Mouse (Mus musculus): Measurements from ENCODE around the gene Stom. TPM values are rescaled to one million over a fixed set of nuclear protein-coding genes. Genes with fewer than 3 reads are reported as not detected.
A peak's percentile ranks its signal among the peaks of the same experiment; 100 is the strongest.

Gene Stom
- polyA plus RNA-seq, 1 experiment from 2014 or later: 9.7 TPM

DNA sequence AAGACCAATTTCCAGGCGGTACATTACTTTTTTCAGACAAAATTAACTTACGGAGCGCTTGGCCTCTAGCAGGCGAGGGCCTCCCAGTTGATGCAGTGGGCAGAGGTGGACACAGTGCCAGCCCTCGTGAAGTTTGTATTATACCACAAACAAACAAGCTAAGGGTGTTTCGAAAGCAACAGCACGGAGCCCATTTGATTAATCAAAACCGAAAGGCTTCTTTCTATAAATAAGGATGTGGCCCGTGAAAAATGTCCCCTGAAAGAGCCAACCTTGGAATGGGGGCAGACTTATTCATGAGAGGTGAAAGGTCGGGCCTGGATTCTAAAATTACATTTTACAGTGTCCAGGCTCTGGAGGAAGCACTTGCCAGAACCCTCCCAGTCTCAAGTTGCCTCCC lies 643 bp upstream of the Stom start:
- no peaks in the 10 kb centered on the region; the same call in 1 of the 2 replicates for H3K27me3 ChIP-seq
- no peak overlapping the region for H3K27ac ChIP-seq
- peaks cover 20% of the 10 kb centered on the region for H3K4me1 ChIP-seq (replicated peaks)
- 49% methylated on average over 10 of the region's 10 CpGs for WGBS
- H3K9ac ChIP-seq (replicated peaks): peak overlapping the region; percentile 76
- H3K4me2 ChIP-seq (replicated peaks): peak overlapping the region; percentile 98
- 0 out of 2 replicates have a peak, but pooled peaks have one; percentile 10 for ATAC-seq
- no peaks in the 10 kb centered on the region for H3K36me3 ChIP-seq
- no peaks in the 10 kb centered on the region for H3K9me3 ChIP-seq
- H3K4me3 ChIP-seq (replicated peaks): peak overlapping the region; percentile 74

DNA sequence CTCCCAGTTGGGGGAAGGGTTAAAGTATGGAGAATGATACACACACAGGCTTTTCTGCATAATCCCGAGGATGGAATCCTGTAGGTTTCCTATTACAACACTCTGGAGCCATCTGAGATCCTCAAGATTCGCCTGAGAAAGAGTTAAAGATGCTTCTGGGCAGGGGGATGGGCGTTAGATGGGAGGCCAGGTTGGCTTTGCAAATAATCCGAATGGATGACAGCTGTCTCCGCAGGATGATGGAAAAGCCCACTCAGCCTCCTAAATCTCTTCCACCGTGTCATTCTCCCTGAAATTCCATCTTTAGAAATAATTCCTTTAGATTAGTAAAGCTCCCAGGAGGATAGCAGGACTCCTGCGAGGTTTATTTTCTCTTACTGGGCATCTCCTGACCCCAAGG lies 1.2 kb downstream of the Stom start:
- H3K4me3 ChIP-seq (replicated peaks): peak overlapping the region; percentile 74
- H3K9ac ChIP-seq (replicated peaks): peak overlapping the region; percentile 76; the same call in 1 of the 2 replicates

DNA sequence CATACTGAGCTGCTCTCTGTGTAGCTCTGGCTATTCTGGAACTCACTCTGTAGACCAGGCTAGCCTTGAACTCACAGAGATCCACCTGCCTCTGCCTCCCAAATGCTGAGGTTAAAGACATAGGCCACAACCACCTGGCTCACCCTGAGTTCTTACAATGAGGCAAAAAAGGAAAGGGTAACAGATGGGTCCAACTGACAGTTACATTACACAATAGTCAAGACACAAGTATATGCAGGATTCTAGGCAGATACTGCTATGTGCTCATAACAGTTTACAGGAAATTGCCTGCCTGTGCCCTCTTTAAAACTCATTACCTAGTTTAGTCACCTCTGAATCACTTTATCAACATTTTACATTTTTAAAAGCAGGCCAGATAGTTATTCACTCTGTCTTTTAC lies 3.1 kb downstream of the Stom start:
- Histone ChIP-seq H3K27me3 (peaks cover 4% of the 10 kb centered on the region; the same call in 1 of the 2 replicates), H3K36me3 (no peaks in the 10 kb centered on the region), H3K27ac (no peak overlapping the region), H3K4me3 (replicated peaks) (no peak overlapping the region), H3K4me2 (replicated peaks) (no peak overlapping the region), H3K4me1 (replicated peaks) (peaks cover 20% of the 10 kb centered on the region), H3K9me3 (no peaks in the 10 kb centered on the region), H3K9ac (replicated peaks) (no peak overlapping the region)
- ATAC-seq: no peak

More for the DNA sequence above, 1.2 kb downstream of the Stom start:
- H3K4me2 ChIP-seq (replicated peaks): peak overlapping the region; percentile 98
- no peak for ATAC-seq
- peaks cover 20% of the 10 kb centered on the region for H3K4me1 ChIP-seq (replicated peaks)
- H3K27me3 ChIP-seq: no peaks in the 10 kb centered on the region; the same call in 1 of the 2 replicates
- no peak overlapping the region for H3K27ac ChIP-seq
- H3K9me3 ChIP-seq: no peaks in the 10 kb centered on the region
- 2% methylated on average over 7 of the region's 7 CpGs for WGBS
- H3K36me3 ChIP-seq: no peaks in the 10 kb centered on the region

DNA sequence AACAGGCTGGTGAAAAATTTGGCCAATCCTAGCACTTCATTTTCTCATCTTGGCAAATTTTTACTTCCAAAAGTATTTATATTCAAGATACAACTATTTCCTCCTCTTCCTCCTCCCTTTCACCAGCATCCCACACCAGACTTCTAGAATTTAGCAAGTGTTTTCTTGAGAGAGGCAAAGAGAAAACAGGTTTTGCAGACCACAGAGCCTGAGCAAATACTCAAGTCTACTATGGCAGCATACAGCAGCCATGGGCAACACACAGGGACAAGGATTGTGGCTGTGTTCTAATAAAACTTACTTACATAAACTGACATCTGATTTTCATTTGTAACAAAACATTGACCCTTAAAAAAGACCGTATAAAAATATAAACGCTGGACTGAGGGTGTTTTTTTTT lies 5.6 kb downstream of the Stom start:
- no peak overlapping the region for H3K27ac ChIP-seq
- WGBS: 78% methylated on average over 2 of the region's 2 CpGs
- no peak overlapping the region for H3K9ac ChIP-seq (replicated peaks)
- no peak overlapping the region for H3K4me2 ChIP-seq (replicated peaks)
- H3K36me3 ChIP-seq: no peaks in the 10 kb centered on the region
- H3K9me3 ChIP-seq: no peaks in the 10 kb centered on the region
- H3K4me3 ChIP-seq (replicated peaks): no peak overlapping the region
- H3K4me1 ChIP-seq (replicated peaks): peaks cover 18% of the 10 kb centered on the region
- ATAC-seq: no peak
- H3K27me3 ChIP-seq: peaks cover 15% of the 10 kb centered on the region

DNA sequence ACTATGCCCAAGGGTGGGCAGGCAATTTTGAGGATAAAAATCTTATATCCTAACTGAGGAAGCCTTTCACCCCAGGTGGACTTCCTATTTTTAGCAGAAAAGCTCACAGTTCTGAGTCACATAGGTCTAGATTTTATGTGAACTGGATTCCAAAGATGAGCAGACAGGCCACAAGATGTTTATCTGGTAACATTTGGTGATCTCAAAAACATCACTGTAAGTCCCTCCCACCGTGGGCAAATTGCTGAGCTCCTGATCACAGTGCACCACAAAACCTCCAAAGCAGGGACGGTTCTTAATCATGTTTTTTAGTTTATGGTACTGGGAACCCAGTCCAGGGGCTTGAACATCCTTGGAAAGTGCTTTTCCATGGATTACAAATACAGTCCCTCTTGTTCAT lies 7.7 kb downstream of the Stom start:
- Histone ChIP-seq H3K4me2 (replicated peaks) (no peak overlapping the region), H3K27me3 (peaks cover 27% of the 10 kb centered on the region), H3K9ac (replicated peaks) (no peak overlapping the region), H3K4me3 (replicated peaks) (no peak overlapping the region), H3K9me3 (no peaks in the 10 kb centered on the region), H3K36me3 (no peaks in the 10 kb centered on the region), H3K27ac (no peak overlapping the region), H3K4me1 (replicated peaks) (peaks cover 8% of the 10 kb centered on the region)
- 89% methylated on average over 2 of the region's 2 CpGs for WGBS
- ATAC-seq: no peak

DNA sequence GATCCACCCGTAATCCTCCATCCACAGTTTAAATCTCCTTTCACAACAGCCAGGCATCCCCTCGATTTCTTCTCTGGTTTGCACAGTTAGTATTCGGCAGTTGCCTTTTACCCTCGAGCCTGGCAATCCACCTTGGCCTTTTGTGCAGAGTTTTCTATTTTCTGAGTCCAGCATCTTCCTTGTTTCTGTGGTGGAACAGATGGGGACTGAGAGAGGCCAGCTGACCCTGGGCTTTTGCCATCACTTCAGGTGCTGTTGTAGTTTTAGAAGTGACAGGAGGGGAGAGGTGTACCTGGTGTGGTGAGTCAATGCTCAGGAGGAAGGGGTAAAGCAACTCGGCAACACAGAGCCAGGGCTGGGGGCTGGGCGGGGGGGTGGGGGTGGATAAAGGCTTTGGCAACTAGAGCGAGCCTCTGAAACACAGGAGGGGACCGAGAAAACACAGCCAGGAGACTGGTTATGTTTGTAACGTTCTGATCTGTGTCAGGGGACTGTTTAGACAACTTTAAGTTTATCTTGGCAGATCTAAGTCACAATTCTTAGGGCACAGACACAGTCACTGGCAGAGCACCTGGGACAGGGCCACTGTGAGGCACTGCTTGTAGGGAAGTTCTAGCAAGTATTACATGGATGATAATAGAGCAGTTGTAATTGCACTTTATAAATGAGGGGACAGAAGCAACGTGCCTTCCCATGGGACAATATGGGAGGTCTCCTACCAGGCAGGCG lies 8.5 kb downstream of the Stom start:
- ATAC-seq: no peak
- Histone ChIP-seq H3K4me2 (replicated peaks) (no peak overlapping the region), H3K4me1 (replicated peaks) (peaks cover 8% of the 10 kb centered on the region), H3K9me3 (no peaks in the 10 kb centered on the region), H3K27ac (no peak overlapping the region), H3K9ac (replicated peaks) (no peak overlapping the region), H3K27me3 (peaks cover 34% of the 10 kb centered on the region), H3K4me3 (replicated peaks) (no peak overlapping the region), H3K36me3 (no peaks in the 10 kb centered on the region)
- 31% methylated on average over 11 of the region's 11 CpGs for WGBS

DNA sequence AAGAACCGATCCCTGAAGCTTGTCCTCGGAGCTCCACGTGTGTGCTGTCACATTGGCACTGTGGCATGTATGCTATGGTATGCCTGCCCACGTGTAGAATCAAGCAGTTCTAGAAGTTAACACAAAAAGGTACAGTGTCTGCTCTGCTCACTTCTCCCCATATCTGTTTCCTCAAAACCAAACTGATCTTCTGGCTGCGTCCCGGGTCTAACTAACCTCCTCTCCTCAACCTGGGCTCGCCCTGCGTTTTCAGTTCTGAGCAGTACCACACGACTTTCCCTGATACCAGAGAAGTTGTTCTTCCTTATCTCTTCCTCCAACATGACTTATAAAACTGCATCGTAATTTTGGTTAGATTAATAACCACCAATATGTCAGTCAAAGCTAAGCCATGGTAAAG lies 9.2 kb downstream of the Stom start:
- 61% methylated on average over 10 of the region's 10 CpGs for WGBS
- H3K4me2 ChIP-seq (replicated peaks): no peak overlapping the region
- no peak for ATAC-seq

DNA sequence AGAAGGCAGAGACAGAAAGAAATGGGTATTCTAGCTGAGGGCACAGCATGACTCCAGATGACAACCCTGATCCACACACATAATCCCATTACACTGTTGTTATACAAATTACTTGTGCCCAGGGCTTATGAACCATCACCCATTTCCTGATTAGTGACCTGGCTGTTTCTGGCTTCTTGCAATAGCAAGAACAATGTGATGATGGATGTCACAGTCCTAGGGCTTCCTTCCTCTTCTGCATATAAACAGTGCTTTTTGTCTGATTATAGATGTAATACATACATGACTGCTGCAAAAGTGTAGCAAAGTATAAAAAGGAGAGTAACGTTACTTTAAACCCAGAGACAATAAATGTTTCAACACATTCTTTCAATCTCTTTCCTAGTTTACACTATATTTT lies 9.8 kb downstream of the Stom start:
- H3K27ac ChIP-seq: no peak overlapping the region
- H3K36me3 ChIP-seq: no peaks in the 10 kb centered on the region
- WGBS: 46% methylated on average over 1 of the region's 1 CpGs
- no peak overlapping the region for H3K4me3 ChIP-seq (replicated peaks)
- peaks cover 34% of the 10 kb centered on the region for H3K27me3 ChIP-seq
- no peak for ATAC-seq
- H3K9me3 ChIP-seq: no peaks in the 10 kb centered on the region
- H3K9ac ChIP-seq (replicated peaks): no peak overlapping the region
- no peak overlapping the region for H3K4me2 ChIP-seq (replicated peaks)
- peaks cover 15% of the 10 kb centered on the region for H3K4me1 ChIP-seq (replicated peaks)

More for the DNA sequence above, 9.2 kb downstream of the Stom start:
- H3K4me3 ChIP-seq (replicated peaks): no peak overlapping the region
- no peak overlapping the region for H3K9ac ChIP-seq (replicated peaks)
- H3K4me1 ChIP-seq (replicated peaks): peaks cover 11% of the 10 kb centered on the region
- H3K9me3 ChIP-seq: no peaks in the 10 kb centered on the region
- no peaks in the 10 kb centered on the region for H3K36me3 ChIP-seq
- H3K27ac ChIP-seq: no peak overlapping the region
- H3K27me3 ChIP-seq: peaks cover 34% of the 10 kb centered on the region

DNA sequence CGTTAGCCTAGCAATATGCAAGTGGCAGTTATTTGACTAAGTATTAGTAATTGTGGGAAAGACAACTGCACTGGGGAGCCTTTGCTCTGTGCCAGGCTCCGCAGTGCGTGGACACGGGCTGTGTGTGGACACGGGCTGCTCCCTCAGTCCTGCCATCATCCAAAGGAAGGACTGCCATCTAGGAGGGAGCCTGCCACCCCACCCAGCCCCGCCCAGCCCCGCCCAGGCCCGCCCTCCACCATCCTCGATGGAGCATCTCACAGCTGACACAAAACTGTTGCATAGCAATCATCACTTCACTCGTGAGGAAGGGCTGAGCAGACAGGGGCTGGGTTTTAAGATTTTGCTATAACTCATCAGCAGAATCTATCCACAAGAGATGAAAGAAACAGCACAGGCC lies 10.8 kb downstream of the Stom start:
- peaks cover 34% of the 10 kb centered on the region for H3K27me3 ChIP-seq
- no peak for ATAC-seq
- no peak overlapping the region for H3K9ac ChIP-seq (replicated peaks)
- no peak overlapping the region for H3K4me3 ChIP-seq (replicated peaks)
- no peak overlapping the region for H3K27ac ChIP-seq
- peaks cover 15% of the 10 kb centered on the region for H3K4me1 ChIP-seq (replicated peaks)
- H3K9me3 ChIP-seq: no peaks in the 10 kb centered on the region
- H3K36me3 ChIP-seq: no peaks in the 10 kb centered on the region
- H3K4me2 ChIP-seq (replicated peaks): no peak overlapping the region
- WGBS: 72% methylated on average over 10 of the region's 10 CpGs

DNA sequence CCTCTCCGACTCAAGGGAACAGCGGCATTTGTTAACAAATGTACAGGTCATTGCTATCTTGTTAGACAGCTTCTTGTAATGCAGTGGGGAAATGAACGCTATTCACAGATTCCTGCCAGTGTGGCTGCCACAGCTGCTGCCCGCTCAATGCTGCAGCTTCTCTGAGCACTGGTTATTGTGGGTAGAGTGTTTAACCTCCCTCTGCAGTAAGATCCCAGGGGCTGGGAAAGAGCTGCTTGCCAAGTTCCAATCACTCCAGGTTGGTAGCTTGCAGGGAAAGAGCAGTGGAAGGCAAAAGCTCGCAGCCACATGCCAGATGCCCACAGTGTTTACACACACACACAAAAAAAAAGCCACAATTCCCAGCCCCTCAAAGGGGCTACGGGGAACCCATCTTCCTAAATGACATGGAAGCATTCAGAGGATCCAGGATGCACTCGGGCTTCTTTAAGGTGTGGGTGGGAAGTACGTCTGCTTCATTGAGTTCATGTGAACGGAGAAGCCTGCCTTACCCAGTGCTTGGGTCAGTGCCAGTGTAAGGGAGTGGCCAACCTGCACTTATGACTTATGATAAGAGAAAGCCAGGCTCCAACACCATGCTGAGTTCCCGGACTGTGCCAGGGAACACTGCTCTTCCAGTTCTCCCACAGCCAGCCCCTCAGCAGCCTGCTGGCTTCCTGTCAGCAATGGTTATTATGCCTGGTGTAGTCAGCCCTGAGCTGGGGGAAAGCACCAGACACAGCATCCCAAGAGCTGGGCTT lies 14.2 kb downstream of the Stom start:
- no peak overlapping the region for H3K4me2 ChIP-seq (replicated peaks)
- WGBS: 72% methylated on average over 10 of the region's 10 CpGs

DNA sequence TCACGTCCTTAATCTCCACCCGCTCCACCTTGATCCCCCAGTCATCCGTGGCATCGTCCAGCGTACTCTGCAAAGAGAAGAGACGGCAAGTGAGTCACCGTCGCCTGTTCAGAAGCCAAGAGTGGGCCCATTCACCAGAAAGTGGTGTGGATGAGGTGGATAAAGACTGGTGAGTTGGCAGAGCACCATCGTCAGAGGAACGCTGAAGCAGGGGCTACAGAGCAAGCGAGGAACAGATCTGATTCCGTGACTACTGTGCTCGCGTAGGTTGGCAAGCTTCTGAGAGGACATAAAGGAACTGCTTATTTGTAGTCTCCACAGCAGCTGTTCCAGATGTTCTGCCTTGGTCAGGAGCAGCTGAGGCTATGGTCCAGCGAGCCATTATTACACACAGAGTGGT lies 16.4 kb downstream of the Stom start:
- Histone ChIP-seq H3K27me3 (peaks cover 11% of the 10 kb centered on the region; the same call in 1 of the 2 replicates), H3K4me2 (replicated peaks) (no peak overlapping the region), H3K9ac (replicated peaks) (no peak overlapping the region), H3K4me1 (replicated peaks) (peaks cover 9% of the 10 kb centered on the region; the same call in 1 of the 2 replicates), H3K36me3 (no peaks in the 10 kb centered on the region), H3K9me3 (no peaks in the 10 kb centered on the region), H3K4me3 (replicated peaks) (no peak overlapping the region), H3K27ac (no peak overlapping the region)
- ATAC-seq: no peak
- 92% methylated on average over 15 of the region's 15 CpGs for WGBS

More for the DNA sequence above, 14.2 kb downstream of the Stom start:
- H3K9ac ChIP-seq (replicated peaks): no peak overlapping the region
- H3K9me3 ChIP-seq: no peaks in the 10 kb centered on the region
- no peaks in the 10 kb centered on the region for H3K36me3 ChIP-seq
- H3K4me3 ChIP-seq (replicated peaks): no peak overlapping the region
- ATAC-seq: no peak
- H3K4me1 ChIP-seq (replicated peaks): peaks cover 16% of the 10 kb centered on the region
- peaks cover 24% of the 10 kb centered on the region for H3K27me3 ChIP-seq
- H3K27ac ChIP-seq: peak overlapping the region; percentile 32; the same call in 1 of the 2 replicates

DNA sequence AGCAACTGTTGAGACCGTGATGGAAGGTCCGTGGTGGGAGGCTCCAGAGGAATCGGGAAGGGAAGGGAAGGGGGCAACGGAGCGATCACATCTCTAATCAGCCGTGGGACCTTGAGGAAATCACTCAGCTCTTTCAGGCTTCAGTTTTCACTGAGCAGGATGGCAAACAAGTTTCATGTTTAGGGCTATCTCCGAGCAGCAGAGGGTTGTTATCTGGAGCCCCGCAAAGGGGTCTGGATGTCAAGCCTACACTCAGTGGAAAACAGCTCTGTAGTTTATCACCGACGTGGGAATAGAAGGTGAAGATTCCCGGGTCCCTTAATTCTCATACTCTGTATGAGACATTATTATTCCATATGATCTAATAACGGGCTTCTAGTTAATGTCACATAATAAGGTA lies 18.4 kb downstream of the Stom start:
- H3K4me1 ChIP-seq (replicated peaks): peaks cover 9% of the 10 kb centered on the region; the same call in 1 of the 2 replicates
- H3K9me3 ChIP-seq: no peaks in the 10 kb centered on the region
- ATAC-seq: no peak
- no peaks in the 10 kb centered on the region for H3K36me3 ChIP-seq
- no peak overlapping the region for H3K9ac ChIP-seq (replicated peaks)
- H3K4me2 ChIP-seq (replicated peaks): no peak overlapping the region
- no peak overlapping the region for H3K27ac ChIP-seq
- peaks cover 2% of the 10 kb centered on the region; the same call in 1 of the 2 replicates for H3K27me3 ChIP-seq
- H3K4me3 ChIP-seq (replicated peaks): no peak overlapping the region
- WGBS: 86% methylated on average over 12 of the region's 12 CpGs
